Mouse (Mus musculus): ENCODE results near the gene Carnmt1.

DNA sequence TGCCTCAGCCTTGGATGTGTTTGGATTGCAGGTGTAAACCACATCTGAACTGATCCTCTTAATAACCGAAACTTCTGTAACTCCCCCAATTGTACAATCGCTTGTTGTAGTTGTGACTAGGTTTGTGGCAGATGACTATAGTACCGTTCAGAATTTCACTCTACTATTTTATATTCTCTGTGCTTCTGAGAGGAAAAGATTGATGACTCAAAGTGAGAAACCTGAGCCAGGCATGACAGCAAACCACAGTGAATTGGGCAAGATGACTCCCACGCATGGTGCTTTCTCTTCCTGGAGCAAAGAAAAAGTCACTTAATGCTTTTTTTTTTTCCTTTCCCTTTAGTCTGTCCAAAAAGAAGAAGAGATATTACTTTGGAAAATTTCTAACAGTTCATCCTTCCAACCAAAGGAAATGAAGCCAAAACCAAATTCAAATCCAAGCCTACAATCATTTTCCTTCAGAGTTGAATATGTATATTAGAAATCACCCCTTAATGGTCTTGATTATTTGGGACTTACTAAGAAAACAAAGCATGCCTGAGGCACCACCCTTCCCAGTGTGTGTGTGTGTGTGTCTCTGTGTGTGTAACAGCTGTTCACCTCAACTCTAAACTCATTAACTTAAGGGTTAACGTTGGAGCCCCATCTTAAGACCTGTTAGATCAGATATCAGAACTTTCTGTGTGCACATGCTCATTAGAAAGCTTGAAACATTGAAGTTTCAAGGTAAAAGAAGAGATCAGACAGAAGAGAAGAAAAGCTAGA is 76.2 kb downstream of the Carnmt1 start:
- TF ChIP-seq CTCF (IDR thresholded peaks at IDR 0.05; ENCODE audit: borderline replicate concordance, extremely low read depth, insufficient read depth, insufficient read length) (no peak), POLR2A (IDR thresholded peaks at IDR 0.05; ENCODE audit: borderline replicate concordance, extremely low read depth, insufficient read depth, insufficient read length, poor library complexity, severe bottlenecking) (no peak)
